32 mouse cellular contexts compared by ENCODE assay signal in the genomic region with DNA sequence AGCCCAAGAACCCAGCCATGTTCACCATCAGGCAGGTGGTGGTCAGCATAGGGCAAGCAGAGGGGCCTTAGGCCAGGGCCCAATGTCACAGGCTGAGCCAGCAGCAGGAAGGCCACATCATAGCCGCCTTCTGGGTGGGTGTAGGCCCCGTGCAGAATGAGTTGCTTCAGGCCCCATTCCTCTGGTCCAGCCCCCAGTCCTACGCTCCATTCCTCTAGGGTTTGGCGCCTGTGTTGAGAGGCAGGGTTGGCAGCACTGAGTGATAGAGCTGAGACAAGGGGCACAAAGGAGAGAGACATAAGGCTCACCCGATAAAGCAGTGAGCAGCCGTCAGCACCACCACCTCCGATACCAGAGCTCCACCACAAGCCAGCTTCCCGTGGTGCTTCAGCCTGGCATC. TPM values are rescaled to one million over a fixed set of nuclear protein-coding genes. Genes with fewer than 3 reads are reported as not detected.
DNase-seq lines count a peak whose midpoint lies in the region; ATAC-seq and TF ChIP-seq lines count a peak whose summit lies in the region.
"Had no signal": no experiment of that assay in that cellular context is flagged by ENCODE, and none has a peak within 500 bp of the region (broad histone marks: within the 10 kb centered on the region; RNA-seq: fewer than 3 reads in every experiment).

No protein-coding gene starts in this region.

- WGBS in heart, embryonic 11.5 days (ENCODE audit: insufficient replicate concordance): 86% methylated on average over 8 of the region's 8 CpGs

- no peaks in the 10 kb centered on the region for H3K9me3 ChIP-seq in heart, embryonic 11.5 days (replicated peaks; ENCODE audit: control insufficient read depth, low read length)
- H3K9me3 ChIP-seq in megakaryocyte, embryonic 14.5 days: peaks cover 5% of the 10 kb centered on the region; the same call in 1 of the 2 replicates
- H3K9me3 ChIP-seq: forebrain, embryonic 12.5 days; forebrain, embryonic 15.5 days; heart, embryonic 15.5 days; hindbrain, embryonic 10.5 days; hindbrain, embryonic 13.5 days had no signal

- H3K4me1 ChIP-seq in heart, embryonic 11.5 days (ENCODE audit: control insufficient read depth, insufficient read depth, low read length): peaks cover 6% of the 10 kb centered on the region
- peaks cover 82% of the 10 kb centered on the region for H3K4me1 ChIP-seq in megakaryocyte, embryonic 14.5 days

- H3K27ac ChIP-seq in heart, embryonic 11.5 days (ENCODE audit: low read depth, low read length): no peak overlapping the region
- H3K27ac ChIP-seq in layer of hippocampus, adult 2 months: peak overlapping the region; percentile 25; the same call in 1 of the 2 replicates
- H3K27ac ChIP-seq: forebrain, embryonic 12.5 days; forebrain, embryonic 15.5 days; heart, embryonic 15.5 days; hindbrain, embryonic 10.5 days; hindbrain, embryonic 13.5 days had no signal

- H3K9ac ChIP-seq in heart, embryonic 11.5 days (ENCODE audit: low read depth, low read length): no peak overlapping the region
- H3K9ac ChIP-seq: forebrain, embryonic 12.5 days; forebrain, embryonic 15.5 days; heart, embryonic 15.5 days had no signal

- ATAC-seq in heart, embryonic 11.5 days (replicated peaks; ENCODE audit: insufficient number of reproducible peaks, low FRiP score, low TSS enrichment): no peak
- no peak for ATAC-seq in megakaryocyte, adult 5-6 weeks (ENCODE audit: poor library complexity, severe bottlenecking)
- ATAC-seq: CD4-positive, CD25-positive, alpha-beta regulatory T cell, adult 4 months; forebrain, embryonic 15.5 days; hindbrain, embryonic 16.5 days; intestine, postnatal 0 days had no signal

- H3K36me3 ChIP-seq in heart, embryonic 11.5 days (ENCODE audit: control insufficient read depth, insufficient read depth, low read length): peaks cover 44% of the 10 kb centered on the region
- H3K36me3 ChIP-seq in megakaryocyte, embryonic 14.5 days (replicated peaks; ENCODE audit: low read length): peaks cover 98% of the 10 kb centered on the region

- no peak overlapping the region for H3K4me3 ChIP-seq in heart, embryonic 11.5 days (ENCODE audit: low read depth, low read length)
- no peak overlapping the region for H3K4me3 ChIP-seq in layer of hippocampus, adult 2 months
- peak overlapping the region; percentile 71 for H3K4me3 ChIP-seq in megakaryocyte, embryonic 14.5 days (replicated peaks)
- H3K4me3 ChIP-seq: erythroblast, embryonic 14.5 days; forebrain, embryonic 12.5 days; forebrain, embryonic 15.5 days; heart, embryonic 15.5 days; hindbrain, embryonic 10.5 days; hindbrain, embryonic 13.5 days had no signal

- H3K27me3 ChIP-seq in heart, embryonic 11.5 days (ENCODE audit: control insufficient read depth, insufficient read depth, low read length): no peaks in the 10 kb centered on the region
- no peaks in the 10 kb centered on the region for H3K27me3 ChIP-seq in megakaryocyte, embryonic 14.5 days (replicated peaks)
- H3K27me3 ChIP-seq: forebrain, embryonic 12.5 days; forebrain, embryonic 15.5 days; heart, embryonic 15.5 days; hindbrain, embryonic 13.5 days had no signal

- TF ChIP-seq CTCF in layer of hippocampus, adult 2 months (conservative IDR thresholded peaks at IDR 0.05): no peak

- no peak overlapping the region for H3K4me2 ChIP-seq in heart, embryonic 11.5 days
- H3K4me2 ChIP-seq: forebrain, embryonic 12.5 days; forebrain, embryonic 15.5 days; heart, embryonic 15.5 days; hindbrain, embryonic 13.5 days had no signal

- peak; percentile 91 for DNase-seq in heart, adult 11 months
- DNase-seq in layer of hippocampus, adult 2 months (ENCODE audit: low spot score in 2 of 2): no peak
- no peak for DNase-seq in layer of hippocampus, adult 9-10 months (ENCODE audit: low spot score)
- DNase-seq in adrenal gland, adult 2 months: no peak
- DNase-seq: adrenal gland, adult 8-10 months; adrenal gland, postnatal 25 days; cerebellum, adult 11-12 months; cerebellum, adult 8-10 months; cerebellum, postnatal 10 days; embryo, embryonic 11 days; gastrocnemius, postnatal 10 days; heart, adult 18-20 months; heart, postnatal 10 days; heart, postnatal 36 days had no signal

RNA-seq across cellular contexts. Expression of a gene that starts 3.6 kb away (rescaled TPM):
- polyA plus RNA-seq in heart, embryonic 11.5 days (2014; fragmentation: Nextera tagmentation; extraction: Ambion mirVana): 0.90 and 2.0 TPM in 2 replicates
- total RNA-seq in layer of hippocampus, adult 2 months (2021): 1 to 10 TPM; 2.8 to 3.1 TPM
- 0.44 TPM in 1 of 2 replicates, not detected in the other for polyA plus RNA-seq in megakaryocyte, embryonic 14.5 days (2012; ENCODE audit: insufficient read depth, low replicate concordance)
- 0.48 TPM in 1 of 2 replicates, not detected in the other for total RNA-seq in megakaryocyte, adult 5-6 weeks (2015)
- not detected in 2 replicates for total RNA-seq in megakaryocyte, adult 5-6 weeks (2017)
- 1 to 10 TPM; 1.0 to 1.2 TPM for total RNA-seq in adrenal gland, adult 2 months (2021)
- polyA plus RNA-seq in adrenal gland, adult 2 months (2012; rRNA removed): 3.0 and 4.5 TPM in 2 replicates

RNA-seq across cellular contexts. Expression of a gene that starts 8.1 kb away (rescaled TPM):
- not detected in 2 replicates for polyA plus RNA-seq in heart, embryonic 11.5 days (2014; fragmentation: Nextera tagmentation; extraction: Ambion mirVana)
- total RNA-seq in layer of hippocampus, adult 2 months (2021): not detected
- polyA plus RNA-seq in megakaryocyte, embryonic 14.5 days (2012; ENCODE audit: insufficient read depth, low replicate concordance): not detected in 2 replicates
- total RNA-seq in megakaryocyte, adult 5-6 weeks (2015): not detected in 2 replicates
- not detected in 2 replicates for total RNA-seq in megakaryocyte, adult 5-6 weeks (2017)
- not detected for total RNA-seq in adrenal gland, adult 2 months (2021)
- polyA plus RNA-seq in adrenal gland, adult 2 months (2012; rRNA removed): not detected in 2 replicates
- total RNA-seq: adrenal gland, postnatal 25 days; gastrocnemius, postnatal 10 days; gastrocnemius, postnatal 4 days; heart, postnatal 10 days; heart, postnatal 36 days; MEL had no signal
- polyA plus RNA-seq: brain, embryonic 14.5 days; C2C12; CD4-positive, CD25-positive, alpha-beta regulatory T cell, adult 4 months; cortical plate, adult 2 months; embryonic facial prominence, embryonic 11.5 days; erythroblast, embryonic 14.5 days; forebrain, embryonic 12.5 days; forebrain, embryonic 15.5 days; heart, embryonic 15.5 days; hindbrain, embryonic 10.5 days; hindbrain, embryonic 13.5 days; hindbrain, embryonic 16.5 days; intestine, postnatal 0 days had no signal

RNA-seq across cellular contexts. Expression of a gene that starts 8.2 kb away (rescaled TPM):
- 98.7 and 101 TPM in 2 replicates for polyA plus RNA-seq in heart, embryonic 11.5 days (2014; fragmentation: Nextera tagmentation; extraction: Ambion mirVana)
- total RNA-seq in layer of hippocampus, adult 2 months (2021): 10 to 100 TPM; 26.3 to 26.6 TPM
- 26.7 and 40.9 TPM in 2 replicates for polyA plus RNA-seq in megakaryocyte, embryonic 14.5 days (2012; ENCODE audit: insufficient read depth, low replicate concordance)
- total RNA-seq in megakaryocyte, adult 5-6 weeks (2015): 49.9 and 59.6 TPM in 2 replicates
- total RNA-seq in megakaryocyte, adult 5-6 weeks (2017): 5.5 and 11.2 TPM in 2 replicates
- total RNA-seq in adrenal gland, adult 2 months (2021): 10 to 100 TPM; 62.7 to 85.5 TPM
- 152 and 201 TPM in 2 replicates for polyA plus RNA-seq in adrenal gland, adult 2 months (2012; rRNA removed)

RNA-seq across cellular contexts. Expression of a gene that starts 10.6 kb away (rescaled TPM):
- polyA plus RNA-seq in heart, embryonic 11.5 days (2014; fragmentation: Nextera tagmentation; extraction: Ambion mirVana): 10.1 and 11.5 TPM in 2 replicates
- 10 to 100 TPM; 24.3 to 25.7 TPM for total RNA-seq in layer of hippocampus, adult 2 months (2021)
- 9.4 and 18.0 TPM in 2 replicates for polyA plus RNA-seq in megakaryocyte, embryonic 14.5 days (2012; ENCODE audit: insufficient read depth, low replicate concordance)
- 2.9 and 5.7 TPM in 2 replicates for total RNA-seq in megakaryocyte, adult 5-6 weeks (2015)
- 1.9 and 3.1 TPM in 2 replicates for total RNA-seq in megakaryocyte, adult 5-6 weeks (2017)
- total RNA-seq in adrenal gland, adult 2 months (2021): 1 to 10 TPM; 7.2 to 9.7 TPM
- 8.1 and 10.3 TPM in 2 replicates for polyA plus RNA-seq in adrenal gland, adult 2 months (2012; rRNA removed)

RNA-seq across cellular contexts. Expression of a gene that starts 11.2 kb away (rescaled TPM):
- 10.1 and 12.0 TPM in 2 replicates for polyA plus RNA-seq in heart, embryonic 11.5 days (2014; fragmentation: Nextera tagmentation; extraction: Ambion mirVana)
- total RNA-seq in layer of hippocampus, adult 2 months (2021): 10 to 100 TPM; 33.3 to 35.8 TPM
- 1.0 and 6.3 TPM in 2 replicates for polyA plus RNA-seq in megakaryocyte, embryonic 14.5 days (2012; ENCODE audit: insufficient read depth, low replicate concordance)
- total RNA-seq in megakaryocyte, adult 5-6 weeks (2015): 16.4 and 22.5 TPM in 2 replicates
- 32.2 and 36.8 TPM in 2 replicates for total RNA-seq in megakaryocyte, adult 5-6 weeks (2017)
- total RNA-seq in adrenal gland, adult 2 months (2021): 10 to 100 TPM; 28.9 to 33.1 TPM
- polyA plus RNA-seq in adrenal gland, adult 2 months (2012; rRNA removed): 14.1 and 15.9 TPM in 2 replicates
